Comparison of ENCODE assay signal across 8 mouse cellular contexts in genomic region chr14:20735052-20735451, GRCm38 (mm10). TPM values are rescaled to one million over a fixed set of nuclear protein-coding genes. Genes with fewer than 3 reads are reported as not detected.
DNase-seq lines count a peak whose midpoint lies in the region; ATAC-seq and TF ChIP-seq lines count a peak whose summit lies in the region.

No protein-coding gene starts in this region.

- TF ChIP-seq CTCF in lung, embryonic 14.5 days (IDR thresholded peaks at IDR 0.05; ENCODE audit: low read depth), result no peak
- no peak for TF ChIP-seq CTCF in hindbrain, postnatal 0 days (IDR thresholded peaks at IDR 0.05; ENCODE audit: low read depth)
- TF ChIP-seq CTCF in midbrain, postnatal 0 days (IDR thresholded peaks at IDR 0.05), result no peak

- H3K9me3 ChIP-seq in forebrain, embryonic 12.5 days, result no peaks in the 10 kb centered on the region
- no peaks in the 10 kb centered on the region for H3K9me3 ChIP-seq in forebrain, embryonic 14.5 days (replicated peaks; ENCODE audit: control insufficient read depth, low read length)
- no peaks in the 10 kb centered on the region for H3K9me3 ChIP-seq in lung, embryonic 14.5 days (ENCODE audit: low read depth, low read length)
- H3K9me3 ChIP-seq in hindbrain, postnatal 0 days (ENCODE audit: low read length), result no peaks in the 10 kb centered on the region
- no peaks in the 10 kb centered on the region for H3K9me3 ChIP-seq in midbrain, postnatal 0 days (ENCODE audit: low read length)

- 82% methylated on average over 2 of the region's 2 CpGs for WGBS in forebrain, embryonic 12.5 days
- 72% methylated on average over 2 of the region's 2 CpGs for WGBS in forebrain, embryonic 14.5 days
- WGBS in lung, embryonic 14.5 days, result 63% methylated on average over 2 of the region's 2 CpGs
- 65% methylated on average over 2 of the region's 2 CpGs for WGBS in hindbrain, postnatal 0 days
- WGBS in midbrain, postnatal 0 days, result 69% methylated on average over 2 of the region's 2 CpGs

- H3K9ac ChIP-seq in forebrain, embryonic 12.5 days, result no peak overlapping the region
- H3K9ac ChIP-seq in forebrain, embryonic 14.5 days (ENCODE audit: low read length), result no peak overlapping the region
- 0 out of 2 replicates have a peak overlapping the region, but pooled peaks have one; percentile 20 for H3K9ac ChIP-seq in lung, embryonic 14.5 days
- H3K9ac ChIP-seq in hindbrain, postnatal 0 days (replicated peaks; ENCODE audit: low read length), result no peak overlapping the region
- no peak overlapping the region for H3K9ac ChIP-seq in midbrain, postnatal 0 days (replicated peaks; ENCODE audit: low read length, poor library complexity, severe bottlenecking)

- H3K4me3 ChIP-seq in forebrain, embryonic 12.5 days (replicated peaks), result no peak overlapping the region
- no peak overlapping the region for H3K4me3 ChIP-seq in forebrain, embryonic 14.5 days (ENCODE audit: low read depth, low read length)
- H3K4me3 ChIP-seq in lung, embryonic 14.5 days (ENCODE audit: low read depth, low read length), result no peak overlapping the region
- H3K4me3 ChIP-seq in hindbrain, postnatal 0 days (ENCODE audit: low read length), result no peak overlapping the region
- H3K4me3 ChIP-seq in midbrain, postnatal 0 days (ENCODE audit: low read depth, low read length), result no peak overlapping the region

- H3K27ac ChIP-seq in forebrain, embryonic 12.5 days, result peak overlapping the region; percentile 46; the same call in 1 of the 2 replicates
- H3K27ac ChIP-seq in forebrain, embryonic 14.5 days (ENCODE audit: low read depth, low read length), result no peak overlapping the region
- peak overlapping the region; percentile 89 for H3K27ac ChIP-seq in lung, embryonic 14.5 days (ENCODE audit: low read depth)
- peak overlapping the region; percentile 87; the same call in 1 of the 2 replicates for H3K27ac ChIP-seq in hindbrain, postnatal 0 days
- 0 out of 2 replicates have a peak overlapping the region, but pooled peaks have one; percentile 43 for H3K27ac ChIP-seq in midbrain, postnatal 0 days (ENCODE audit: low read depth, low read length)

- no peaks in the 10 kb centered on the region for H3K27me3 ChIP-seq in forebrain, embryonic 12.5 days
- H3K27me3 ChIP-seq in forebrain, embryonic 14.5 days (replicated peaks; ENCODE audit: control insufficient read depth, insufficient read depth, low read length), result no peaks in the 10 kb centered on the region
- H3K27me3 ChIP-seq in lung, embryonic 14.5 days (ENCODE audit: insufficient read depth, low read length), result no peaks in the 10 kb centered on the region
- H3K27me3 ChIP-seq in hindbrain, postnatal 0 days (ENCODE audit: insufficient read depth, low read length), result no peaks in the 10 kb centered on the region
- no peaks in the 10 kb centered on the region for H3K27me3 ChIP-seq in midbrain, postnatal 0 days (ENCODE audit: insufficient read depth, low read length)

- H3K4me2 ChIP-seq in forebrain, embryonic 12.5 days, result no peak overlapping the region
- H3K4me2 ChIP-seq in forebrain, embryonic 14.5 days (ENCODE audit: low read length), result no peak overlapping the region
- peak overlapping the region; percentile 65 for H3K4me2 ChIP-seq in lung, embryonic 14.5 days
- peak overlapping the region; percentile 91; the same call in 1 of the 2 replicates for H3K4me2 ChIP-seq in hindbrain, postnatal 0 days (ENCODE audit: low read depth, low read length)
- H3K4me2 ChIP-seq in midbrain, postnatal 0 days (ENCODE audit: low read depth, low read length, poor library complexity, severe bottlenecking), result no peak overlapping the region; the same call in 1 of the 2 replicates

- no peak for DNase-seq in forebrain, embryonic 14.5 days (ENCODE audit: low spot score)
- peak; percentile 13 for DNase-seq in lung, embryonic 14.5 days
- no peak for DNase-seq in lung, postnatal 4 days
- DNase-seq in hindbrain, postnatal 0 days (ENCODE audit: low spot score), result no peak
- no peak for DNase-seq in midbrain, postnatal 0 days (ENCODE audit: low spot score)
- no peak for DNase-seq in gastrocnemius, postnatal 25 days

- peaks cover 11% of the 10 kb centered on the region for H3K4me1 ChIP-seq in forebrain, embryonic 12.5 days
- H3K4me1 ChIP-seq in forebrain, embryonic 14.5 days (ENCODE audit: control insufficient read depth, insufficient read depth, low read length), result peaks cover 5% of the 10 kb centered on the region; the same call in 1 of the 2 replicates
- peaks cover 4% of the 10 kb centered on the region; the same call in 1 of the 2 replicates for H3K4me1 ChIP-seq in lung, embryonic 14.5 days (ENCODE audit: insufficient read depth)
- no peaks in the 10 kb centered on the region for H3K4me1 ChIP-seq in hindbrain, postnatal 0 days (ENCODE audit: insufficient read depth, low read length)
- peaks cover 5% of the 10 kb centered on the region for H3K4me1 ChIP-seq in midbrain, postnatal 0 days (ENCODE audit: insufficient read depth, low read length)

- H3K36me3 ChIP-seq in forebrain, embryonic 12.5 days (replicated peaks), result peaks cover 41% of the 10 kb centered on the region
- H3K36me3 ChIP-seq in forebrain, embryonic 14.5 days (ENCODE audit: control insufficient read depth, insufficient read depth, low read length), result peaks cover 40% of the 10 kb centered on the region
- H3K36me3 ChIP-seq in lung, embryonic 14.5 days (ENCODE audit: insufficient read depth), result peaks cover 69% of the 10 kb centered on the region
- H3K36me3 ChIP-seq in hindbrain, postnatal 0 days (ENCODE audit: insufficient read depth, low read length), result peaks cover 29% of the 10 kb centered on the region
- H3K36me3 ChIP-seq in midbrain, postnatal 0 days (ENCODE audit: insufficient read depth, low read length), result peaks cover 45% of the 10 kb centered on the region

- ATAC-seq in forebrain, embryonic 12.5 days (ENCODE audit: low FRiP score), result no peak
- ATAC-seq in forebrain, embryonic 14.5 days, result no peak
- no peak for ATAC-seq in lung, embryonic 14.5 days (ENCODE audit: insufficient read depth)
- ATAC-seq in hindbrain, postnatal 0 days, result no peak
- ATAC-seq in midbrain, postnatal 0 days (ENCODE audit: low FRiP score), result no peak
- ATAC-seq in inflammation-experienced regulatory T-cells, adult 6 months, result no peak

RNA-seq across cellular contexts. Expression of gene Ndst2, which starts 0.7 kb away (rescaled TPM):
- polyA plus RNA-seq in forebrain, embryonic 12.5 days (2016; fragmentation: Nextera tagmentation; extraction: Ambion mirVana), result 22.3 and 24.5 TPM in 2 replicates
- polyA plus RNA-seq in forebrain, embryonic 14.5 days (2014; fragmentation: Nextera tagmentation; extraction: Ambion mirVana), result 12.5 and 14.2 TPM in 2 replicates
- polyA plus RNA-seq in lung, embryonic 14.5 days (2014; fragmentation: Nextera tagmentation; extraction: Ambion mirVana), result 32.4 and 35.6 TPM in 2 replicates
- 19.8 and 23.2 TPM in 2 replicates for total RNA-seq in hindbrain, postnatal 0 days (2014; rRNA removed)
- polyA plus RNA-seq in hindbrain, postnatal 0 days (2015; fragmentation: Nextera tagmentation; extraction: Ambion mirVana), result 12.4 and 16.7 TPM in 2 replicates
- 20.5 and 23.2 TPM in 2 replicates for total RNA-seq in midbrain, postnatal 0 days (2014; rRNA removed)
- polyA plus RNA-seq in midbrain, postnatal 0 days (2015; fragmentation: Nextera tagmentation; extraction: Ambion mirVana), result 14.0 and 14.1 TPM in 2 replicates
- polyA plus RNA-seq in inflammation-experienced regulatory T-cells, adult 6 months (2017; shearing (Covaris generic)), result 10 to 100 TPM in 2 of 3 experiments, 1 to 10 TPM in 1; 7.4 to 14.6 (median 12.3) TPM
- total RNA-seq in gastrocnemius, postnatal 25 days (2021), result 1 to 10 TPM; 6.0 to 6.6 TPM

RNA-seq across cellular contexts. Expression of gene Zswim8, which starts 27.7 kb away (rescaled TPM):
- polyA plus RNA-seq in forebrain, embryonic 12.5 days (2016; fragmentation: Nextera tagmentation; extraction: Ambion mirVana), result 46.0 and 46.5 TPM in 2 replicates
- 31.8 and 39.1 TPM in 2 replicates for polyA plus RNA-seq in forebrain, embryonic 14.5 days (2014; fragmentation: Nextera tagmentation; extraction: Ambion mirVana)
- 29.9 and 37.3 TPM in 2 replicates for polyA plus RNA-seq in lung, embryonic 14.5 days (2014; fragmentation: Nextera tagmentation; extraction: Ambion mirVana)
- total RNA-seq in hindbrain, postnatal 0 days (2014; rRNA removed), result 149 and 159 TPM in 2 replicates
- polyA plus RNA-seq in hindbrain, postnatal 0 days (2015; fragmentation: Nextera tagmentation; extraction: Ambion mirVana), result 31.3 and 36.8 TPM in 2 replicates
- 154 and 183 TPM in 2 replicates for total RNA-seq in midbrain, postnatal 0 days (2014; rRNA removed)
- polyA plus RNA-seq in midbrain, postnatal 0 days (2015; fragmentation: Nextera tagmentation; extraction: Ambion mirVana), result 35.1 and 37.8 TPM in 2 replicates
- 10 to 100 TPM; 16.0 to 25.9 (median 24.3) TPM for polyA plus RNA-seq in inflammation-experienced regulatory T-cells, adult 6 months (2017; shearing (Covaris generic))
- total RNA-seq in gastrocnemius, postnatal 25 days (2021), result 10 to 100 TPM; 33.0 to 33.6 TPM

RNA-seq across cellular contexts. Expression of gene Chchd1, which starts 32.2 kb away (rescaled TPM):
- 268 and 275 TPM in 2 replicates for polyA plus RNA-seq in forebrain, embryonic 12.5 days (2016; fragmentation: Nextera tagmentation; extraction: Ambion mirVana)
- polyA plus RNA-seq in forebrain, embryonic 14.5 days (2014; fragmentation: Nextera tagmentation; extraction: Ambion mirVana), result 227 and 259 TPM in 2 replicates
- polyA plus RNA-seq in lung, embryonic 14.5 days (2014; fragmentation: Nextera tagmentation; extraction: Ambion mirVana), result 224 and 227 TPM in 2 replicates
- total RNA-seq in hindbrain, postnatal 0 days (2014; rRNA removed), result 122 and 147 TPM in 2 replicates
- 188 and 193 TPM in 2 replicates for polyA plus RNA-seq in hindbrain, postnatal 0 days (2015; fragmentation: Nextera tagmentation; extraction: Ambion mirVana)
- total RNA-seq in midbrain, postnatal 0 days (2014; rRNA removed), result 122 and 180 TPM in 2 replicates
- polyA plus RNA-seq in midbrain, postnatal 0 days (2015; fragmentation: Nextera tagmentation; extraction: Ambion mirVana), result 186 and 195 TPM in 2 replicates
- polyA plus RNA-seq in inflammation-experienced regulatory T-cells, adult 6 months (2017; shearing (Covaris generic)), result 100 to 1,000 TPM; 136 to 163 (median 137) TPM
- 100 to 1,000 TPM; 110 to 119 TPM for total RNA-seq in gastrocnemius, postnatal 25 days (2021)

RNA-seq across cellular contexts. Expression of gene Fut11, which starts 40.3 kb away (rescaled TPM):
- polyA plus RNA-seq in forebrain, embryonic 12.5 days (2016; fragmentation: Nextera tagmentation; extraction: Ambion mirVana), result 20.5 and 23.3 TPM in 2 replicates
- 13.1 and 15.1 TPM in 2 replicates for polyA plus RNA-seq in forebrain, embryonic 14.5 days (2014; fragmentation: Nextera tagmentation; extraction: Ambion mirVana)
- 29.2 and 30.2 TPM in 2 replicates for polyA plus RNA-seq in lung, embryonic 14.5 days (2014; fragmentation: Nextera tagmentation; extraction: Ambion mirVana)
- 18.0 and 19.2 TPM in 2 replicates for total RNA-seq in hindbrain, postnatal 0 days (2014; rRNA removed)
- polyA plus RNA-seq in hindbrain, postnatal 0 days (2015; fragmentation: Nextera tagmentation; extraction: Ambion mirVana), result 24.5 and 26.2 TPM in 2 replicates
- 21.0 and 22.8 TPM in 2 replicates for total RNA-seq in midbrain, postnatal 0 days (2014; rRNA removed)
- polyA plus RNA-seq in midbrain, postnatal 0 days (2015; fragmentation: Nextera tagmentation; extraction: Ambion mirVana), result 23.0 and 23.7 TPM in 2 replicates
- polyA plus RNA-seq in inflammation-experienced regulatory T-cells, adult 6 months (2017; shearing (Covaris generic)), result 1 to 10 TPM; 4.9 to 6.5 (median 6.3) TPM
- 1 to 10 TPM; 2.7 to 4.0 TPM for total RNA-seq in gastrocnemius, postnatal 25 days (2021)

RNA-seq across cellular contexts. Expression of gene Camk2g, which starts 58.8 kb away (rescaled TPM):
- polyA plus RNA-seq in forebrain, embryonic 12.5 days (2016; fragmentation: Nextera tagmentation; extraction: Ambion mirVana), result 54.1 and 60.4 TPM in 2 replicates
- 82.6 and 110 TPM in 2 replicates for polyA plus RNA-seq in forebrain, embryonic 14.5 days (2014; fragmentation: Nextera tagmentation; extraction: Ambion mirVana)
- polyA plus RNA-seq in lung, embryonic 14.5 days (2014; fragmentation: Nextera tagmentation; extraction: Ambion mirVana), result 46.3 and 46.6 TPM in 2 replicates
- 204 and 248 TPM in 2 replicates for total RNA-seq in hindbrain, postnatal 0 days (2014; rRNA removed)
- 291 and 299 TPM in 2 replicates for polyA plus RNA-seq in hindbrain, postnatal 0 days (2015; fragmentation: Nextera tagmentation; extraction: Ambion mirVana)
- 239 and 267 TPM in 2 replicates for total RNA-seq in midbrain, postnatal 0 days (2014; rRNA removed)
- polyA plus RNA-seq in midbrain, postnatal 0 days (2015; fragmentation: Nextera tagmentation; extraction: Ambion mirVana), result 261 and 284 TPM in 2 replicates
- polyA plus RNA-seq in inflammation-experienced regulatory T-cells, adult 6 months (2017; shearing (Covaris generic)), result 10 to 100 TPM; 30.7 to 50.9 (median 31.6) TPM
- 100 to 1,000 TPM; 149 to 190 TPM for total RNA-seq in gastrocnemius, postnatal 25 days (2021)

Comparison
In these comparisons a context has a peak if more than half of its experiments do, and no peak if none do; other contexts are left out.
1. H3K4me2 ChIP-seq: peak in lung, embryonic 14.5 days (single experiment) and hindbrain, postnatal 0 days (single experiment); none in forebrain, embryonic 12.5 days (single experiment), forebrain, embryonic 14.5 days (single experiment) and midbrain, postnatal 0 days (single experiment).